Mouse (Mus musculus): ENCODE measurements around the gene Plxna2. TPM values are rescaled to one million over a fixed set of nuclear protein-coding genes. Genes with fewer than 3 reads are reported as not detected.

Plxna2 gene
- polyA plus RNA-seq, 1 experiment from 2014 or later = 27.9 TPM

DNA sequence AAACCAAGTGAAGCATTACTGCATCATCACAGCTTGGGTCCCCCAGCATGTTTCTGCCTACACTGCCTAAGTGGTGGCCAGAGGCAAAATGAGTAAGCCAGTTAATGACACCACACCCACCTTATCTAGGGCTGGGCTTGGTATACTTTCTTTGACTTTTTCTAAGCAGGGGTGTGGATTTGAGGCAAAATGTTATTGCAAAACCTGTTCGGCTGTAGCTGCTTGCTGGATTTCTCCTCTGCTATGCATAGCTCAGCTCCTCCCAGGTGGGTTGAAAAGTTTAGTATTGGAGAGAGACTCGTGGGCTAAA is 57.8 kb downstream of the Plxna2 start:
- H3K4me1 ChIP-seq = peaks cover 20% of the 10 kb centered on the region
- H3K36me3 ChIP-seq = 0 out of 2 replicates have a peak, but pooled peaks cover 5% of the 10 kb centered on the region
- no peak overlapping the region for H3K27ac ChIP-seq
- ATAC-seq (ENCODE audit: low FRiP score) = no peak
- no peaks in the 10 kb centered on the region for H3K27me3 ChIP-seq
- no peak overlapping the region for H3K4me3 ChIP-seq
- no peak overlapping the region for H3K4me2 ChIP-seq (replicated peaks)
- H3K9ac ChIP-seq = no peak overlapping the region
- WGBS = 67% methylated on average over 2 of the region's 2 CpGs
- H3K9me3 ChIP-seq (replicated peaks) = no peaks in the 10 kb centered on the region

DNA sequence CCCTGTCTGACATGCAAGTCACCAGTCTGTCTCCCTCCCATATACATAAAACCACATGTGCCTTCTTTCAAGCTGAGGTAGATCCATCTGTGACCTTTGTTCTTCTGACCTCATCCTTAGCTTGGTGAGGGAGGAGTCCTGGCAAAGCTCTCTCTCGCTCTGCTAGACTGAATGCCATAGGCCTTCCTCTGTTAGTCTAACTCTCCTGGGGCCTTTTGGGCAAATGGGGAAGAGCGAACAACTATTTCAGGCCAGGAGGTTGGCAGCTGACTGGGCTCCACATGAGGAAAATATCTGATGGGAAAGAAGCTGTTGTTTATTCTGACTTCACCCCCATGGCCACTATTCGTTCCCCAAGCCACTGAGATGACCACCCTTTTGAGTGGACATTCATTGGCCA is 59.9 kb downstream of the Plxna2 start:
- no peak overlapping the region for H3K4me2 ChIP-seq (replicated peaks)
- no peak overlapping the region for H3K4me3 ChIP-seq
- no peak overlapping the region for H3K9ac ChIP-seq
- 56% methylated on average over 3 of the region's 3 CpGs for WGBS
- H3K27ac ChIP-seq = no peak overlapping the region
- no peak for ATAC-seq (ENCODE audit: low FRiP score)
- H3K36me3 ChIP-seq = no peaks in the 10 kb centered on the region
- H3K27me3 ChIP-seq = no peaks in the 10 kb centered on the region
- no peaks in the 10 kb centered on the region for H3K9me3 ChIP-seq (replicated peaks)
- H3K4me1 ChIP-seq = peaks cover 23% of the 10 kb centered on the region

DNA sequence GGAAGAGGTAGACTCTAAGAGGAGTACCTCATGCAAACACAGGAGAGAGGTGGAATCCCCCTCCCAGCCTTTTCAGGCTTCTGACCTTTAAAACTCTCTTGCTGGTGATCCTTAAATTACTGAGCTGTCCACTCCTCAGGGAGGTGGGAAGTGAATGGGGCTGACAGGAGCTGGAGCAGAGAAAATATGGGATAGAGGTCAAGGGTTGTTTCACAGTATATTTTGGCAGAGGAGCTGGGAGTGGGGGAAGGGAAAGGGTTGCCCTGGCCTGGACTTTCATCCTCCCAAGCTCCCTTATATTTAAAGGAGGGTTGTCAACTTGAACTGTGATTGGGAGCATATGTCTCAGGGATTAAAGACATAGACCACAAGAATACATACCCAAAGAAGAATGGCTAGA is 61.1 kb downstream of the Plxna2 start:
- H3K4me3 ChIP-seq = no peak overlapping the region
- no peaks in the 10 kb centered on the region for H3K27me3 ChIP-seq
- no peak overlapping the region for H3K4me2 ChIP-seq (replicated peaks)
- H3K27ac ChIP-seq = no peak overlapping the region
- no peaks in the 10 kb centered on the region for H3K36me3 ChIP-seq
- ATAC-seq (ENCODE audit: low FRiP score) = no peak
- no peak overlapping the region for H3K9ac ChIP-seq
- no peaks in the 10 kb centered on the region for H3K9me3 ChIP-seq (replicated peaks)
- peaks cover 23% of the 10 kb centered on the region for H3K4me1 ChIP-seq

DNA sequence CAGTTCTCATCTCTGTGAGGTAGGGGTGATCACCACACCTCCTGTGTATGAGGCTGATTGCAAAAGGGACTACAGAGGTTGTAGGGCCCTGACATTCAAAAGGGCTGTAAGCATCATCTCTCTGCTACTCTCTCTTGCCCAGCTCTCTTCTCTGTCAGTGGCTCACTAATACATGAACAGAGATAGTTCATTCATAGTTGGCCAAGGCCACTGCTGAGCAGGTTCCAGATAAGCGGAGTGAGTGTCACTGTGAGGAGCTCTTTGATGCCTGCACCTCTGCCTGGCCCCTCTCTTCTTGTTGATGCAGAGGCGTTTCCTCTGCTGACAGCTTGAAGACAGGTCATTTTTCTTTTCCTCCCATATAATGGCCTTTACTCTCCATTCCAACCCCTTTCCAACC is 62.1 kb downstream of the Plxna2 start:
- Histone ChIP-seq H3K9ac (no peak overlapping the region), H3K36me3 (no peaks in the 10 kb centered on the region), H3K27me3 (no peaks in the 10 kb centered on the region), H3K27ac (no peak overlapping the region), H3K4me1 (peaks cover 23% of the 10 kb centered on the region), H3K9me3 (replicated peaks) (no peaks in the 10 kb centered on the region), H3K4me2 (replicated peaks) (no peak overlapping the region), H3K4me3 (no peak overlapping the region)
- ATAC-seq (ENCODE audit: low FRiP score) = no peak
- WGBS = 15% methylated on average over 2 of the region's 2 CpGs

DNA sequence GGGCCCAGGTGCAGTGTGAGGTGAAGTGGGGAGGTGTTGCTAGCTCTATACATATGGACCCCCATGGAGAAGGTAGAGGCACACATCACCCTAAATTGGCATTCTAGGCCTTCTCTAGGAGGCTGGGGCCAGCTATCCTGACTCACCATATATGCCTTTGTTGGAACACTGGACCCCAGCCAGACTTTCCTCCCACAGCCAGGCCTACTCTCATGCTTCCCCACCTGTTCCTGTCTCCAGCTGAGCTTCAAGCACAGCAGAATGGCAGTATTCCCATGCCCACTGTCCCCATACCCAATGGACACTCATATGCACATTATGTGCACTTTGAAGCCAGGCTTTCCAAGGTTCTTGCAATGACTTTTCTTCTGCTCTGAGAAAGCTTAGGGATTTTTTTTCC is 64.0 kb downstream of the Plxna2 start:
- Histone ChIP-seq H3K27ac (no peak overlapping the region), H3K4me3 (no peak overlapping the region), H3K4me1 (peaks cover 17% of the 10 kb centered on the region), H3K4me2 (replicated peaks) (no peak overlapping the region), H3K27me3 (no peaks in the 10 kb centered on the region), H3K9me3 (replicated peaks) (no peaks in the 10 kb centered on the region), H3K36me3 (no peaks in the 10 kb centered on the region), H3K9ac (no peak overlapping the region)
- ATAC-seq (ENCODE audit: low FRiP score) = no peak

DNA sequence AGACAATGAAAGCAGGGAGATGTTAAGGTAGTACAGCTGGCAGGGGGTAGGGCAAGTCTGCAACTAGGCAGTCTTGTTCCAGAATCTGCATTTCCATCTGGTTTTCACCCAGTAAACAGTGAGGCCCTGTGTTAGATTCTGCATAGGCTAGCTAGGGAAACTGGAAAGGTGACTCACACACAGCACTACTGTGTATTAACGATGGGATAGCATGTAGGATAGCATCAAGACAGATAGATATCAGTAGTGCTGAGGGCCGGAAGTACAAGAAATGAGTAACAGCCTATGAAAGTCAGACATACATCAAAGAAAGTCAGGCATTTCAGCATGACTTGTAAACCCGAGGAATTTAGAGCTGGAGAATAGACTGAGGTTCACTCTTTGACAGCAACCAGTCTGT is 65.1 kb downstream of the Plxna2 start:
- Histone ChIP-seq H3K9ac (no peak overlapping the region), H3K4me2 (replicated peaks) (no peak overlapping the region), H3K27me3 (no peaks in the 10 kb centered on the region), H3K4me1 (peaks cover 15% of the 10 kb centered on the region), H3K36me3 (no peaks in the 10 kb centered on the region), H3K27ac (no peak overlapping the region), H3K9me3 (replicated peaks) (no peaks in the 10 kb centered on the region), H3K4me3 (no peak overlapping the region)
- no peak for ATAC-seq (ENCODE audit: low FRiP score)
- WGBS = 81% methylated on average over 3 of the region's 3 CpGs

DNA sequence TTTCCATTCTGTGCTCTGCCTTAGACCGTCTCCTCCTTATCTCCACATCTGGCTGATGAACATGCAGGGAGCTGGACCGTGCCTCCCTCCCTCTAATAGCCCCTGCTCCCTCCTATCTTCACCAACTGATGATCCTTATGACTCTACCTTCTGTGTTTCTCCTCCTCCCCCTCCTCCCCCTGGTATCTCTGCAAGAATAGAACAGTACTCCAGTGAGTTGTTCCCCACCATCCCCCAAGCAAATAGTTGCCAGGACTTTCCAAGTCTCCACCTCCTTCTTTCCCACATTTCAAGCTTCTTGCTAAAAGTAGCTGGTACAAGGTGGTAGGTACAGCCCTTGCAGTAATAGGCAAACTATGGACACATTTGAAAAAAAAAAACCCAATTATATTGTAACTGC is 67.9 kb downstream of the Plxna2 start:
- ATAC-seq (ENCODE audit: low FRiP score) = no peak
- no peaks in the 10 kb centered on the region for H3K9me3 ChIP-seq (replicated peaks)
- H3K9ac ChIP-seq = no peak overlapping the region
- WGBS = 83% methylated on average over 2 of the region's 2 CpGs
- H3K27me3 ChIP-seq = no peaks in the 10 kb centered on the region
- 0 out of 2 replicates have a peak, but pooled peaks cover 2% of the 10 kb centered on the region for H3K36me3 ChIP-seq
- peaks cover 5% of the 10 kb centered on the region; the same call in 1 of the 2 replicates for H3K4me1 ChIP-seq
- no peak overlapping the region for H3K4me2 ChIP-seq (replicated peaks)
- H3K27ac ChIP-seq = no peak overlapping the region
- no peak overlapping the region for H3K4me3 ChIP-seq

DNA sequence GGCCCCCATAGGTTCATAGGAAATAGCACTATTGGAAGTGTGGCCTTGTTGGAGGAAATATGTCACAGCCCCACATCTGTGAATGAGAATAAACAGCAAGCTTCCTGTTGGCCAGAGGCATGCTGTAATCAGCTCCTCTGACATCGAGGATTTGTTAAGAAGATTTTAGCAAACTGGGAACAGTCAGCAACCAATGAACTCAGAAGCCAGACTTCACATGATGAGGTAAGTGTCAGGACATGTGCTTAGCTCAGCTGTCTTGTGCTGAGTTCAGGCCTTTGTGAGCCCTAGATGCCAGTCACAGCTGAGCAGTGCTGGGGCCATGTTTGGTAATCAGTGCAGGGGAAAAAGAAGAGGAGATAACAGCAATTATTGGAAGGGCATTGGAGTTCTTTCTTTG is 69.7 kb downstream of the Plxna2 start:
- Histone ChIP-seq H3K4me3 (no peak overlapping the region), H3K4me2 (replicated peaks) (no peak overlapping the region), H3K27ac (no peak overlapping the region), H3K9ac (no peak overlapping the region), H3K27me3 (no peaks in the 10 kb centered on the region), H3K36me3 (0 out of 2 replicates have a peak, but pooled peaks cover 2% of the 10 kb centered on the region), H3K4me1 (peaks cover 3% of the 10 kb centered on the region; the same call in 1 of the 2 replicates), H3K9me3 (replicated peaks) (no peaks in the 10 kb centered on the region)
- no peak for ATAC-seq (ENCODE audit: low FRiP score)
- 71% methylated on average over 1 of the region's 1 CpGs for WGBS

DNA sequence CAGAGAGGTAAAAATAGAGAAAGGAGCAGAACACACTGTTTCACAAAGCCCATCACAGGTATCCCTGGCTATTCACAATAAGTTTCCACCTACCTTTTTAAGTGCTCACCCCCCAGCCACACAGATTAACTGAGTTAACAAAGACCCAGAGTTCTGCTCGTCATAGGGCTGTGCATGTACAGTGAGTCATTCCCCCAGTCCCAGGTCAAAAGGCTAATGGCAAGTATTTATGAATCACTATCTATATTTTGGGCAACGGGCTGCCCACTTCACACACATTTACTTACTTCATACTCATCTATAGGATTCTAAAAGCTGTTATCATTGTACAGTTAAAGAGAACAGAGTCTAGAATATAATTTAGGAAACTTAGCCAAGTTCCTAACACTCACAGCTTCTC is 70.1 kb downstream of the Plxna2 start:
- Histone ChIP-seq H3K9ac (no peak overlapping the region), H3K9me3 (replicated peaks) (no peaks in the 10 kb centered on the region), H3K4me2 (replicated peaks) (no peak overlapping the region), H3K27me3 (no peaks in the 10 kb centered on the region), H3K36me3 (0 out of 2 replicates have a peak, but pooled peaks cover 2% of the 10 kb centered on the region), H3K4me1 (peaks cover 3% of the 10 kb centered on the region; the same call in 1 of the 2 replicates), H3K27ac (no peak overlapping the region), H3K4me3 (no peak overlapping the region)
- no peak for ATAC-seq (ENCODE audit: low FRiP score)
- 60% methylated on average over 2 of the region's 2 CpGs for WGBS

DNA sequence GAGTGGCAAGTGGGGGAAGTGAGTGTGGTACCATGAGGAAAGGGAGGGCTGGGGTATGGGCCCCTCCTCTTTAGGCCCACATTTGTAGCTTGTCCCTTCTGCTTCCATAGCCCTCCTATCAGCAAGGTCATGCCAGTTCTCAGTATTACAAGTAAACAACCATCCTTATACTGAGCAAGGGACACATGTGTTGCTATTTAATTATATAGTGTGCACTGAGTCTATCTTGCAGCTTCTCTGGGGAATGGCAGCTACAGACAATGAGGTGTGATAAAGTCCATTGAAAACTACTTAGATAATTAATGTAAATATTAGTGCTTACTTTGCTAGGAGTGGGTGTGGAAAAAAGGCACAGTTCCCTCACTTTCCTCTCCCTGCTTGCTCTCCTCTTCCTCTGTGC is 75.0 kb downstream of the Plxna2 start:
- no peak for ATAC-seq (ENCODE audit: low FRiP score)
- Histone ChIP-seq H3K27ac (no peak overlapping the region), H3K27me3 (no peaks in the 10 kb centered on the region), H3K4me1 (peaks cover 12% of the 10 kb centered on the region; the same call in 1 of the 2 replicates), H3K4me2 (replicated peaks) (no peak overlapping the region), H3K36me3 (0 out of 2 replicates have a peak, but pooled peaks cover 2% of the 10 kb centered on the region), H3K9ac (no peak overlapping the region), H3K9me3 (replicated peaks) (no peaks in the 10 kb centered on the region), H3K4me3 (no peak overlapping the region)

DNA sequence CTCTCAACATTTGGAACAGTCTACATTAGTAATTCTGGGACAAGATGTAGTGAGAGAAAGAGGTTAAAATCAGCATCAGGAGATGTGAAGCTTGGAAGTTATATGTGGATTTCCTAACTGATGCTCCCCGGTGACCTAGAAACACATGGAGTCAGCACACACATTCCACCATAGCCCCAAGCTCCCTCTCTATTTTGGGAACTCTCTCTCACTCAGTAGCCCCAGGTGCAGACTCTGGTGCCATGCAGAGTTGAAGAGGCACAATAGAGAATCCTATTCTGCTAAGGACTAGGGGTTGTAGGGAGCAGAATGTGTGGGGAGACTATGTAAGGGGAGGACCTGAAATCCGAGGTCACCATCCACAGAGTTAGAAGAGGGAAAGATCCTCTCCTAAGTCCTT is 75.5 kb downstream of the Plxna2 start:
- WGBS = 76% methylated on average over 2 of the region's 2 CpGs
- ATAC-seq (ENCODE audit: low FRiP score) = no peak
- H3K4me1 ChIP-seq = peaks cover 12% of the 10 kb centered on the region; the same call in 1 of the 2 replicates
- 0 out of 2 replicates have a peak, but pooled peaks cover 2% of the 10 kb centered on the region for H3K36me3 ChIP-seq
- H3K27ac ChIP-seq = no peak overlapping the region
- H3K4me3 ChIP-seq = no peak overlapping the region
- H3K9me3 ChIP-seq (replicated peaks) = no peaks in the 10 kb centered on the region
- H3K9ac ChIP-seq = no peak overlapping the region
- no peak overlapping the region for H3K4me2 ChIP-seq (replicated peaks)
- H3K27me3 ChIP-seq = no peaks in the 10 kb centered on the region

DNA sequence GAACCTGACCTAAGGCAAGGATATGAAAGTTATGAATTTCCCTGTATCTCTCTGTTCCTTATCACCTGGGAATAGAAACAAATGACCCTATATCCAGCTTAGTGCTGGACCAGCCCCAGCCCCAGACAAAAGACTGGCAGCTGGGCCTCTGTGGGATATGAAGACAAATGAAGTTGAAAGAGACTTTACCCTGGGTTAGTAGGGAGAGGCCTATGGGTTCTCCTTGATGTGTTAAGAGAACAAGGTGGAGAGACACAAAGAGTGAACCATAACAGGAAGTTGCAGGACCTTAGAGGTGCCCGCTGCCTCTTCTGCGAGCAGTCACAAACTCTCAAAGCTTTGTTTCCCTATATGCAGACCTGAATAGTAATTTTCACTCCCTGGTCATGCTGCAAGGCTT is 76.8 kb downstream of the Plxna2 start:
- H3K4me3 ChIP-seq = no peak overlapping the region
- 86% methylated on average over 2 of the region's 2 CpGs for WGBS
- H3K36me3 ChIP-seq = no peaks in the 10 kb centered on the region
- H3K4me1 ChIP-seq = peaks cover 9% of the 10 kb centered on the region; the same call in 1 of the 2 replicates
- no peaks in the 10 kb centered on the region for H3K9me3 ChIP-seq (replicated peaks)
- H3K27me3 ChIP-seq = no peaks in the 10 kb centered on the region
- no peak overlapping the region for H3K4me2 ChIP-seq (replicated peaks)
- H3K9ac ChIP-seq = no peak overlapping the region
- no peak overlapping the region for H3K27ac ChIP-seq
- ATAC-seq (ENCODE audit: low FRiP score) = no peak

DNA sequence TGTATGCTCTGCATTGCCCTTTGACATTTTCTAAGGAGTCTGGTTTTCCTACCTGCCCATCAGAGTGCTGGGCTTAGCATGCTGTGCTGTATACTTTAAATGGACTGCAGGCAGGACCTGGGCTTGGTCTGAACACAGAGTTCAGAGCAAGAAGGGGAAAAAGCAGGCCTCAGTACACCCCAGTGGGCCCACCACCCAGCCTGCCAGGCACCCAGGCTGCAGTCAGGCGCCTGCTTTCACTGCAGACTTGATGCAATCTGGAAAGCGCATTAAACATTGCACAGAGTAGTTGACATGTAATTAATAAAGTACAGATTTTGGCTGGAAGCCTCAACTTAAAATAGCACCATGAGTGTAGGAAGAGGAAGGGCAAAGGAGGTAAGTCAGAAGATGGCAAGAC is 79.4 kb downstream of the Plxna2 start:
- peaks cover 12% of the 10 kb centered on the region; the same call in 1 of the 2 replicates for H3K4me1 ChIP-seq
- ATAC-seq (ENCODE audit: low FRiP score) = no peak

DNA sequence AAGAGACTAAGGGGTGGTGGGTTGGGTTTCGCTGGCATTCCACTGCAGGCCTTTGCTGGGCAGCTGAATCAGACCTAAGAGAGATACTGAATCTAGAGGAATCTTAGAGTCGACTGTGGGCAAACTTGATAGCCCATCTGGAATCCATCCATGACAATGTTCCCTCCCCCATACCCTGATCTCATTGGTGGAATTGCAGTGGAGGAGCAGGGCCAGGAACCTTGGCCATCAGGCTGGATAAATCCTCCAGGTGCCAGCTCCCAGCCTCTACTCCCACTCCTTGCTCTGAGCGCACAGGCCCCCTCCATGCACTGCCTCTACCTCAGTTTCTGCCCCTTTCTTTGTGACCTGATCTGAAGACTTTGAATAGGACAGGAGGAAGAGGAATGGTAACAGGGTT is 81.3 kb downstream of the Plxna2 start:
- H3K4me1 ChIP-seq = peaks cover 19% of the 10 kb centered on the region
- H3K36me3 ChIP-seq = no peaks in the 10 kb centered on the region
- H3K4me2 ChIP-seq (replicated peaks) = no peak overlapping the region
- WGBS = 88% methylated on average over 3 of the region's 3 CpGs
- H3K27me3 ChIP-seq = no peaks in the 10 kb centered on the region
- ATAC-seq (ENCODE audit: low FRiP score) = no peak
- no peak overlapping the region for H3K9ac ChIP-seq
- H3K9me3 ChIP-seq (replicated peaks) = no peaks in the 10 kb centered on the region
- H3K27ac ChIP-seq = no peak overlapping the region
- no peak overlapping the region for H3K4me3 ChIP-seq

More for the DNA sequence above, 79.4 kb downstream of the Plxna2 start:
- Histone ChIP-seq H3K27ac (no peak overlapping the region), H3K4me3 (no peak overlapping the region), H3K4me2 (replicated peaks) (no peak overlapping the region), H3K27me3 (no peaks in the 10 kb centered on the region), H3K36me3 (no peaks in the 10 kb centered on the region), H3K9ac (no peak overlapping the region), H3K9me3 (replicated peaks) (no peaks in the 10 kb centered on the region)
- 87% methylated on average over 2 of the region's 2 CpGs for WGBS

Measured in hindbrain, embryonic 12.5 days (tissue).